Mouse (Mus musculus) limb, embryonic 14.5 days (tissue): ENCODE measurements around the gene Snrpa. TPM values are rescaled to one million over a fixed set of nuclear protein-coding genes. Genes with fewer than 3 reads are reported as not detected.

ENCODE experiments used
- ATAC-seq: fragments of 200-750 bp; cut with Nextera tagmentation; 2 replicates; pipeline ENCODE4 v1.8.0; 2017; ENCODE audit warnings: low read depth, moderate number of reproducible peaks, moderate TSS enrichment; ENCODE audit not compliant: low FRiP score
- DNase-seq: peaks from one replicate; pipeline ENCODE4 v3.0.0-alpha.2; 2015; ENCODE audit warnings: low spot score
- H3K27ac ChIP-seq: fragments of 300-500 bp; sonication (generic); replicated peaks from 2 replicates; pipeline ENCODE4 v1.5.1; 2014; ENCODE audit warnings: low read depth, mild to moderate bottlenecking, low read length, moderate library complexity, mixed read lengths
- H3K27me3 ChIP-seq: fragments of 300-500 bp; sonication (generic); 2 replicates; pipeline ENCODE4 v1.6.1; 2014; ENCODE audit warnings: low read length, mixed read lengths; ENCODE audit not compliant: control insufficient read depth, insufficient read depth
- H3K36me3 ChIP-seq: fragments of 300-500 bp; sonication (generic); 2 replicates; pipeline ENCODE4 v1.6.1; 2014; ENCODE audit warnings: mild to moderate bottlenecking, low read length, moderate library complexity, mixed read lengths; ENCODE audit not compliant: control insufficient read depth, insufficient read depth
- H3K4me1 ChIP-seq: fragments of 300-500 bp; sonication (generic); 2 replicates; pipeline ENCODE4 v1.6.1; 2014; ENCODE audit warnings: antibody characterized with exemption, low read length, mixed read lengths; ENCODE audit not compliant: control insufficient read depth, insufficient read depth
- H3K4me2 ChIP-seq: fragments of 300-500 bp; sonication (generic); replicated peaks from 2 replicates; pipeline ENCODE4 v1.6.1; 2014; ENCODE audit warnings: low read depth, mild to moderate bottlenecking, low read length, moderate library complexity; ENCODE audit not compliant: severe bottlenecking
- H3K4me3 ChIP-seq: fragments of 300-500 bp; sonication (generic); replicated peaks from 2 replicates; pipeline ENCODE4 v1.5.1; 2014; ENCODE audit warnings: low read length
- H3K9ac ChIP-seq: fragments of 300-500 bp; sonication (generic); 2 replicates; pipeline ENCODE4 v1.6.1; 2014; ENCODE audit warnings: mild to moderate bottlenecking, low read depth, low read length, moderate library complexity; ENCODE audit not compliant: severe bottlenecking
- H3K9me3 ChIP-seq: fragments of 300-500 bp; sonication (generic); 2 replicates; pipeline ENCODE4 v1.6.1; 2016; ENCODE audit warnings: low read length; ENCODE audit not compliant: control insufficient read depth
- POLR2A ChIP-seq: fragments of 200-500 bp; IDR thresholded peaks from 2 replicates; pipeline ENCODE4 v1.8.0; 2012; ENCODE audit warnings: inconsistent platforms, mild to moderate bottlenecking, moderate library complexity, borderline replicate concordance; ENCODE audit not compliant: insufficient read depth, insufficient read length; ENCODE audit errors: extremely low read depth
- WGBS: fragments of 180-500 bp; shearing (Covaris S2); extraction: QIAGEN DNeasy Blood & Tissue Kit; methylation state at CpG from one replicate; pipeline ENCODE4 v1.1.7; 2014; 5-methylcytosine and 5-hydroxymethylcytosine counted together
- polyA plus RNA-seq, 2 experiments: library from polyadenylated mRNA; depleted of rRNA in 1 of 2; stranded (reverse) in 1 of 2; unstranded in 1 of 2; fragments of >200 nt; fragmentation: Nextera tagmentation in 1 of 2; extraction: Ambion mirVana in 1 of 2; gene quantifications; 2 replicates each; pipeline versions ENCODE4 v1.2.1 to v1.2.3; 2012 to 2014

The Snrpa gene
- polyA plus RNA-seq, 2 experiments: 250 to 386 TPM

DNA sequence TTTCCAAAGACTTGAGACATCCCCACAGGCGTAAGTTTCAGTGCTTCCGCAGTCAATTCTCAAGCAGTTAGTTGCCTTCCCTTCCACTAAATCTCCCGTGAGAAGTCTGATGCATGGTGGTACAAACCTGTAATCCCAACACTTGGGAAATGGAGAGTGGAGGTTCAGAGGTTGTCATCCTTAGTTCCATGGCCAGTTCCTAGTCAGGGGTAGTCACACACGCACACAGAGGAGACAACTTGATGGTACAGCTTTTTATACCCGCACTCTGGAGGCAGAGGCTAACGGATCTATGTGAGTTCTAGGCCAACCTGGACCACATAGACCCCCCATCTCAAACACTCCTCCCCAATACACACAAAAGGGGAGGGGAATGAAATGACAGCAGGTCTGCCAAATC, 32.8 kb upstream of the Snrpa start:
- H3K4me1 ChIP-seq: peaks cover 35% of the 10 kb centered on the region
- no peak for ATAC-seq
- no peak for TF ChIP-seq POLR2A
- peak overlapping the region; percentile 83 for H3K27ac ChIP-seq
- peak overlapping the region; percentile 79 for H3K4me3 ChIP-seq
- DNase-seq: no peak
- peak overlapping the region; percentile 67 for H3K9ac ChIP-seq
- no peaks in the 10 kb centered on the region for H3K27me3 ChIP-seq
- no peaks in the 10 kb centered on the region for H3K36me3 ChIP-seq
- WGBS: 15% methylated on average over 6 of the region's 6 CpGs
- H3K4me2 ChIP-seq: peak overlapping the region; percentile 64
- H3K9me3 ChIP-seq: no peaks in the 10 kb centered on the region

DNA sequence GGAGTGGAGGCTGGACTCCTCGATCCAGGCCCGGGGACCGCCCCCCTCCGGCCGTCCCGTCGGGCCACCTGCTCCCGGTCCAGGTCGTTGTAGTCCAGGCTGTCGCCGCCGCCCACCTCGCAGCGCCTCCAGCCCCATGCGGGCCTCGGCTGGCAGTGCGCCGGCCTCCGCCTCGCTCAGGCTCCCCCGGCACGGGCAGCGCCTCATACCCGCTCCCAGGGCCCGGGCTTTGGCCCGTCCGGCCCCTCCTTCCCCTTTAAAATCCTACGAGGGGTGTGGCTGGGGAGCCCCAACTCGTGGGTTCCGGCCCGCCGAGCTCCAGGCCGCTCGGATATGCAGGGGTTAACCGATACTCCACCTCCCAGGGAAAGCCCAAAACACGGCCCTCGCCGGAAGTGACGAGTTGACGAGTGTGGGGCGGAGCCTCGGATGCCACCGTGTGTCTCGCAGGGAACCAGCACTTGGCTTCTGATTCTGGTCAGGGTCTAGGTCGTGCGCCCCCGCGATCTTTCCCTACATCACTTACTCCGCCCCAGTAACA, 32.3 kb upstream of the Snrpa start, which contains the start of gene Itpkc:
Itpkc (minus strand) TSS at position 381 of the 541 bp plus-strand sequence.
- Histone ChIP-seq H3K4me3 (peak within 1 kb of the TSS; percentile 79), H3K4me2 (peak within 1 kb of the TSS; percentile 64), H3K4me1 (peaks cover 30% of the 10 kb centered on the region), H3K27me3 (no peaks in the 10 kb centered on the region), H3K9me3 (no peaks in the 10 kb centered on the region), H3K9ac (peak within 1 kb of the TSS; percentile 67), H3K27ac (peak within 1 kb of the TSS; percentile 83), H3K36me3 (no peaks in the 10 kb centered on the region)
- TF ChIP-seq POLR2A: peak; percentile 71; the same call in 1 of the 2 replicates
- WGBS: under 1% methylated on average over 37 of the region's 49 CpGs
- ATAC-seq (peak; percentile 87), DNase-seq (peak; percentile 94)

DNA sequence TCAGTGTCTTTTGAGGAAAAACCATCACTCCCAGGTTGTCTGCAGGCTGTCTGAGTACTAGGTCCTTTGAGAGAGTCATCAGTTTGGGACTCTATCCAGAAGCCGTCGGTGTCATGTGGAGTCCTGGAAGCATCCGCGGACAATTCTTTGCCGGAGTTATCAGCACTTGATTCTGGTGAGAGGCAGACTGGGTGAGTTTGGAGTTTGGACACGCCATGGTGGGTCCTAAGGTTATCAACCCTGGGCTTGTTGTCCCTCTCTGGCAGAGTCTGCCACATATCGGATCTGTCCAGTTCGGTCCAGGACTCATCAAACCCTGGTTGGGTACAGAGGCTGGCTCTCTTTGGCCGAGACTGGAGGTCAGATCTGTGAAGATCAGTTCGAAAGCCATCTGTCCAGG, 31.6 kb upstream of the Snrpa start:
- H3K9me3 ChIP-seq: no peaks in the 10 kb centered on the region
- DNase-seq: no peak
- no peaks in the 10 kb centered on the region for H3K27me3 ChIP-seq
- peak overlapping the region; percentile 83 for H3K27ac ChIP-seq
- 1% methylated on average over 10 of the region's 10 CpGs for WGBS
- H3K4me2 ChIP-seq: peak overlapping the region; percentile 64
- H3K36me3 ChIP-seq: peaks cover 2% of the 10 kb centered on the region; the same call in 1 of the 2 replicates
- peaks cover 29% of the 10 kb centered on the region for H3K4me1 ChIP-seq
- H3K9ac ChIP-seq: peak overlapping the region; percentile 67
- no peak for TF ChIP-seq POLR2A
- H3K4me3 ChIP-seq: peak overlapping the region; percentile 79
- ATAC-seq: no peak

DNA sequence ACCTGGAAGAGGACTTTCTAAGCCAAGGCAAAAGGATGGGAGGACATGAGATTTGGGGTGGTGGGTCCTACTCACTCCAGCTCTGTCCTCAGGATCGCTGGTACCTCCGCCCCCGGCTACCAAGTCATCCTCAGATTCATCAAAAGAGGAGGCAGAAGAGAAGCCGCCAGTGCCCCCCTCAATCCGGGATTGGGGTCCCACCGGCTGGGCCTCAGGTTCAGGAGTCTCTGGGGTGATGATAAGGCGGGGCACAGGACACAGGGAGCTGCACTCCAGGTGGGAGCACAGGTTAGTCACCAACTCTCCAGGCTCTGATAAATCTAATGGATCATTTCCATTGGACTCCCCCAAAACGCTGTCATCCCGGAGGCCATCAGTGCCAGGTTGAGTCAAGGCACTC, 31.2 kb upstream of the Snrpa start:
- TF ChIP-seq POLR2A: no peak
- H3K36me3 ChIP-seq: peaks cover 4% of the 10 kb centered on the region; the same call in 1 of the 2 replicates
- 37% methylated on average over 9 of the region's 9 CpGs for WGBS
- no peak for ATAC-seq
- no peak overlapping the region; the same call in 1 of the 2 replicates for H3K27ac ChIP-seq
- peak overlapping the region; percentile 79 for H3K4me3 ChIP-seq
- peaks cover 29% of the 10 kb centered on the region for H3K4me1 ChIP-seq
- no peaks in the 10 kb centered on the region for H3K9me3 ChIP-seq
- peak overlapping the region; percentile 67 for H3K9ac ChIP-seq
- H3K4me2 ChIP-seq: peak overlapping the region; percentile 64
- no peaks in the 10 kb centered on the region for H3K27me3 ChIP-seq
- no peak for DNase-seq

DNA sequence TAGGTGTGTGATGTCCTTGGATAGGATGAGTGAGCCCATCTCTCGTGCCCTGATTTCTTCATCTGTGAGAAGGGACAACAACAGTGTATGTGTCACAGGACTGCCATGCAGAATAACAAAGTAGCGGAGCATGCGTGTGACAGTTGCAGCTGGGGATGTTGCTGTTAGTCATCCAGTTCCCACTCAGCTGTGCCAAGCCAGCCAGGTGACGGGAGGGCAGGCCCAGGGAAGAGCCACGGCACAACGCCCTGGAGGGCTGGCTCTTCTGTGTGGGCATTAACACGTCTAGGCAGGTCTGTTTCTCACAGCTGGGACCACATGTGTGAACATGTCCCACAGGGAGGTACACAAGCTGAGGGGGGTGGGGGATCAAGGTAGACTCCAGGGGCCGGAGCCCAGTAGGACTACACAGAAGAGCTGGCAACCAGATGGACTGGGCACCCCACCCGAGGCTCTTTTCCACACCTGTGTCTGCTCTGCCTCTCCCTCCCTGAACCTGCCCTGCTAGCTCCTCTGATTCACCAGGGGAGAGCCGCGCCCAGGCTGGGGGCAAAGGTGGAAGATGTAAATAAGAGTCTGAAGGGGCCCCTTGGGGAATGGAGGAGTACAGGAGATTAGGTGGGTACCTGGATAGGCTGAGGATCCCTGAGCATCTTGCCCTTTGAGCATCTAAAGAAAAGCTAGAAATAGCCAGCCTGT, 29.0 kb upstream of the Snrpa start:
- WGBS: 61% methylated on average over 11 of the region's 11 CpGs
- Histone ChIP-seq H3K27me3 (no peaks in the 10 kb centered on the region), H3K4me1 (peaks cover 29% of the 10 kb centered on the region), H3K4me2 (peak overlapping the region; percentile 64), H3K27ac (no peak overlapping the region), H3K9me3 (no peaks in the 10 kb centered on the region), H3K4me3 (0 out of 2 replicates have a peak overlapping the region, but pooled peaks have one; percentile 79), H3K36me3 (peaks cover 6% of the 10 kb centered on the region; the same call in 1 of the 2 replicates), H3K9ac (peak overlapping the region; percentile 67; the same call in 1 of the 2 replicates)
- ATAC-seq (no peak), DNase-seq (no peak)
- no peak for TF ChIP-seq POLR2A
